Mouse (Mus musculus): Measurements from ENCODE around the gene Nek2. TPM values are rescaled to one million over a fixed set of nuclear protein-coding genes. Genes with fewer than 3 reads are reported as not detected.

Gene Nek2
- 0.83 TPM for polyA plus RNA-seq (2017; shearing (Covaris generic))

DNA sequence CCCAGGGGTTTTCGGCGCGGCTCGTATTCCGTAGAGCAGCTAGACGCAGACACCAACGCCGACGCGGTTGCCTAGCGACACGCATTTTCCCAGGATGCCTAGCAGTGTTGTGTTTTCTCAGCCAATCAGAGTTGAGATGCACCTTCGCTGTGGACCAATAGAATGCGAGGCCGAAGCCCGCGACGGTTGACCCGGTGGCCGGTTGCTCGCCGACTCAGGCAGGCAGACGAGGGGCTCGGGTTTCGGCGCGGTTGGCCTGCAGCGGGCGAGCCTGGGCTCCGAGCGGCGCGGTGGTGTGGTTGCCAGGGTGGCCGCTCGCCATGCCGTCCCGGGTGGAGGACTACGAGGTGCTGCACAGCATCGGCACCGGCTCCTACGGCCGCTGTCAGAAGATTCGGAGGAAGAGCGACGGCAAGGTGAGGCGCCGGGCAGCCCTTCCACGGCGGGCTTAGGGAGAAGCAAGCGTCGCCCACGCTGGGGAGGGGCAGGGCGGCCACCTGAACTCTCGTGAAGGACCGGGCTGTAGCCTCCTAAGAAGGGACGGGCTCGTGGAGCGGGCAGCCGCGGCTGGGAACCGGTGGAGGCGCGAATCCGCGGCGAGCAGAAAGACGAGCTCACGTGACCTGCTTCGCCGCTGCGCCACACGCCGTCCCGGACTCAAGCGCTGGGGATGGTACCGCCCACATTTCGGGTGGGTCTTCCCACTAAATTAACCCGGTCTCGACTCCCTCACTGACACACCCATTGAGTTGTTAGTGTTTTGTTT lies at the start of gene Nek2:
Gene Nek2 (plus strand): TSS at position 119 of the 766 bp plus-strand sequence.

Other genes with a start within 250 kb of the Nek2 start
- gene Dtl, start 245.9 kb upstream of the Nek2 start, polyA plus RNA-seq (2017; shearing (Covaris generic)), result 4.1 TPM
- gene Ints7, start 245.8 kb upstream of the Nek2 start, polyA plus RNA-seq (2017; shearing (Covaris generic)), result 41.8 TPM
- 19.8 TPM for gene Lpgat1, start 103.6 kb upstream of the Nek2 start, polyA plus RNA-seq (2017; shearing (Covaris generic))
- 28.4 TPM for gene Slc30a1, start 85.3 kb downstream of the Nek2 start, polyA plus RNA-seq (2017; shearing (Covaris generic))
- gene Rd3, start 155.9 kb downstream of the Nek2 start, polyA plus RNA-seq (2017; shearing (Covaris generic)), result 1.2 TPM

All from effector memory CD4-positive, alpha-beta T cell, adult 7 months (primary cell).